Mouse (Mus musculus): Measurements from ENCODE around the gene Cdk20. TPM values are rescaled to one million over a fixed set of nuclear protein-coding genes. Genes with fewer than 3 reads are reported as not detected.
A peak's percentile ranks its signal among the peaks of the same experiment; 100 is the strongest.

Cdk20 gene
- 10 to 100 TPM; 10.7 to 13.9 (median 11.2) TPM for total RNA-seq (2022)

GRCm38 (mm10) chr13:64432017-64432995 is at the start of gene Cdk20:
Gene Cdk20 (plus strand): TSS chr13:64432314.
- peak; percentile 95 to 97 for DNase-seq (ENCODE audit: low spot score in 2 of 2)

- DNase-seq (ENCODE audit: low spot score in 2 of 2), result no peak
These were observed 47.2 kb upstream of the Cdk20 start for GRCm38 (mm10) chr13:64384937-64385336.

GRCm38 (mm10) chr13:64386048-64386447 is 46.1 kb upstream of the Cdk20 start:
- DNase-seq (ENCODE audit: low spot score in 2 of 2), result no peak

- DNase-seq (ENCODE audit: low spot score in 2 of 2), result no peak
These were observed 43.7 kb upstream of the Cdk20 start for GRCm38 (mm10) chr13:64388415-64388814.

GRCm38 (mm10) chr13:64396979-64397378 is 35.1 kb upstream of the Cdk20 start:
- DNase-seq (ENCODE audit: low spot score in 2 of 2), result no peak

GRCm38 (mm10) chr13:64398065-64398464 is 34.0 kb upstream of the Cdk20 start:
- no peak for DNase-seq (ENCODE audit: low spot score in 2 of 2)

- DNase-seq (ENCODE audit: low spot score in 2 of 2), result no peak
These were observed 32.2 kb upstream of the Cdk20 start for GRCm38 (mm10) chr13:64399906-64400305.

- no peak for DNase-seq (ENCODE audit: low spot score in 2 of 2)
These were observed 31.2 kb upstream of the Cdk20 start for GRCm38 (mm10) chr13:64400801-64401361.

- no peak for DNase-seq (ENCODE audit: low spot score in 2 of 2)
These were observed 30.1 kb upstream of the Cdk20 start for GRCm38 (mm10) chr13:64402006-64402405.

GRCm38 (mm10) chr13:64402504-64402949 is 29.6 kb upstream of the Cdk20 start:
- DNase-seq (ENCODE audit: low spot score in 2 of 2), result no peak

GRCm38 (mm10) chr13:64402951-64403460 is 29.1 kb upstream of the Cdk20 start:
- DNase-seq (ENCODE audit: low spot score in 2 of 2), result no peak

- DNase-seq (ENCODE audit: low spot score in 2 of 2), result no peak
These were observed 28.6 kb upstream of the Cdk20 start for GRCm38 (mm10) chr13:64403519-64403918.

GRCm38 (mm10) chr13:64405550-64405949 is 26.6 kb upstream of the Cdk20 start:
- no peak for DNase-seq (ENCODE audit: low spot score in 2 of 2)

- no peak for DNase-seq (ENCODE audit: low spot score in 2 of 2)
These were observed 24.1 kb upstream of the Cdk20 start for GRCm38 (mm10) chr13:64407992-64408391.

- no peak for DNase-seq (ENCODE audit: low spot score in 2 of 2)
These were observed 21.5 kb upstream of the Cdk20 start for GRCm38 (mm10) chr13:64410604-64411003.

GRCm38 (mm10) chr13:64411282-64411681 is 20.8 kb upstream of the Cdk20 start:
- no peak for DNase-seq (ENCODE audit: low spot score in 2 of 2)

GRCm38 (mm10) chr13:64412752-64413257 is 19.3 kb upstream of the Cdk20 start:
- no peak for DNase-seq (ENCODE audit: low spot score in 2 of 2)

GRCm38 (mm10) chr13:64415659-64416058 is 16.5 kb upstream of the Cdk20 start:
- DNase-seq (ENCODE audit: low spot score in 2 of 2), result no peak

- DNase-seq (ENCODE audit: low spot score in 2 of 2), result no peak
These were observed 15.0 kb upstream of the Cdk20 start for GRCm38 (mm10) chr13:64416955-64417601.

GRCm38 (mm10) chr13:64420847-64421246 is 11.3 kb upstream of the Cdk20 start:
- no peak for DNase-seq (ENCODE audit: low spot score in 2 of 2)

GRCm38 (mm10) chr13:64421386-64421785 is 10.7 kb upstream of the Cdk20 start:
- no peak for DNase-seq (ENCODE audit: low spot score in 2 of 2)

Data from layer of hippocampus, adult 8-10 months (tissue).